Mouse (Mus musculus): ENCODE data around the gene Tigd4. TPM values are rescaled to one million over a fixed set of nuclear protein-coding genes. Genes with fewer than 3 reads are reported as not detected.
A peak's percentile ranks its signal among the peaks of the same experiment; 100 is the strongest.

Gene Tigd4
- polyA plus RNA-seq, 1 experiment from 2014 or later, result 0.21 TPM

DNA sequence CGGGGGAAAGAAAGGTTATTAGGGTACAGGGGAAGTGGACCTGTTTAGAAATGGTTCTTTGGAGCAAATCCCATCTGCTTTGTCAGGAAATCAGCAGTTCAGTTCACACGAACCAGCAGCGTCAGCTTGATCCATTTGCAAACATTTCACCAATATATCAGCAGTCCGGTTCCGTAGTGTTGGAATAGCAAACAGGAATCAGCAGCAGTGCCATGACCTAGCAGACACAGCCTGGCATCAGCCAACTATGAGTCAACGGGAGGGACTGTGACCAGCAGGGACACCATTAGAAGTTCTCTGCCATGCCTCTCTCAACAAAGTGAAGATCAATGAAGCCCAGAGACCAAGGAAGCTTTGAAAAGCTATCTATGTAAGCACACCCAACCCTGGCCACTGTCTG is 26.4 kb downstream of the Tigd4 start:
- H3K4me2 ChIP-seq (ENCODE audit: low read depth, low read length), result no peak overlapping the region
- H3K36me3 ChIP-seq (ENCODE audit: control insufficient read depth, insufficient read depth, low read length), result no peaks in the 10 kb centered on the region
- no peaks in the 10 kb centered on the region for H3K27me3 ChIP-seq (ENCODE audit: control insufficient read depth, insufficient read depth, low read length)
- no peaks in the 10 kb centered on the region for H3K4me1 ChIP-seq (ENCODE audit: control insufficient read depth, insufficient read depth, low read length)
- no peak for ATAC-seq (ENCODE audit: insufficient read depth, low FRiP score)
- no peak overlapping the region for H3K4me3 ChIP-seq (replicated peaks; ENCODE audit: low read length)
- H3K9ac ChIP-seq (ENCODE audit: low read length), result no peak overlapping the region
- H3K27ac ChIP-seq (ENCODE audit: low read length), result no peak overlapping the region
- WGBS, result 74% methylated on average over 6 of the region's 6 CpGs
- no peaks in the 10 kb centered on the region for H3K9me3 ChIP-seq (replicated peaks; ENCODE audit: control insufficient read depth, low read length)

DNA sequence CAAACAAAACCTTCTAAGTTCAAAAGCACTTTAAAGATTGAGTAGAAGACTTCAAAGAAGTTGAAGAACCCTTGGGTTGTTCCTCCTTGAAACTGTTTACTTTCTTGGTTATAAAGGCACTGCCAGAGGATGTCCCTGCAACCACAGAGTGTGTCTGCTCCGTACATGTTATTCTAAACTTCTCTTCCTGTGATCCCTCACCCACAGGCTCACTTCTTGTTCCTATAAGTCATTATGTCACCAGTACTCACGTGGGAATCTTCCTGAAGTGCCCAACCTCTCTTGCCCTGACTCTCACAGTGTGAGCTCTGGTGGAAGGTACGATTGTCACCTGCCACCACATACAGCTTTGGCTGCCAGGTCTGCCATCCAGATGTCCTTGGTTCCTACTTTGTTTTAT is 28.7 kb downstream of the Tigd4 start:
- H3K27me3 ChIP-seq (ENCODE audit: control insufficient read depth, insufficient read depth, low read length), result no peaks in the 10 kb centered on the region
- H3K4me3 ChIP-seq (replicated peaks; ENCODE audit: low read length), result no peak overlapping the region
- no peak overlapping the region for H3K9ac ChIP-seq (ENCODE audit: low read length)
- H3K27ac ChIP-seq (ENCODE audit: low read length), result no peak overlapping the region
- H3K36me3 ChIP-seq (ENCODE audit: control insufficient read depth, insufficient read depth, low read length), result no peaks in the 10 kb centered on the region
- H3K4me1 ChIP-seq (ENCODE audit: control insufficient read depth, insufficient read depth, low read length), result peaks cover 3% of the 10 kb centered on the region; the same call in 1 of the 2 replicates
- H3K4me2 ChIP-seq (ENCODE audit: low read depth, low read length), result no peak overlapping the region
- WGBS, result 48% methylated on average over 3 of the region's 3 CpGs
- no peaks in the 10 kb centered on the region for H3K9me3 ChIP-seq (replicated peaks; ENCODE audit: control insufficient read depth, low read length)
- ATAC-seq (ENCODE audit: insufficient read depth, low FRiP score), result no peak

DNA sequence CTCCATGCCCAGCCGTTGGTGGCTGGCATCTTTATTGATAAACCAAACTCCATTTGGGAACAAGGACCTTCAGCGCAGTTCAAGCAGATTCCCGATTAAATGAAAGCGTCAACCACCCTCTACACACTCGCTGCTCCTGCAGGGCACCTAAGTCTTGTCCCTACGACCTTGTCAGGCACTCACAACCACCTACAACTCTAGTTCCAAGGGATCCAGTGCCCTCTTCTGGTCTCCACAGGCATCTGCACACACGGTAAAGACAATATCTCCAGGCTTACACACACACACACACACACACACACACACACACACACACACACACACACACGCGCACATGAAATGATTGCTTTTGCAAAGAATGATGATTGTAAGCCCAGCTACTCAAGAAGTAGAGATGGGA is 38.2 kb downstream of the Tigd4 start:
- Histone ChIP-seq H3K27me3 (ENCODE audit: control insufficient read depth, insufficient read depth, low read length) (no peaks in the 10 kb centered on the region), H3K36me3 (ENCODE audit: control insufficient read depth, insufficient read depth, low read length) (no peaks in the 10 kb centered on the region), H3K4me3 (replicated peaks; ENCODE audit: low read length) (no peak overlapping the region), H3K4me2 (ENCODE audit: low read depth, low read length) (no peak overlapping the region), H3K9me3 (replicated peaks; ENCODE audit: control insufficient read depth, low read length) (no peaks in the 10 kb centered on the region), H3K9ac (ENCODE audit: low read length) (no peak overlapping the region), H3K27ac (ENCODE audit: low read length) (no peak overlapping the region), H3K4me1 (ENCODE audit: control insufficient read depth, insufficient read depth, low read length) (no peaks in the 10 kb centered on the region)
- WGBS, result 94% methylated on average over 9 of the region's 9 CpGs
- no peak for ATAC-seq (ENCODE audit: insufficient read depth, low FRiP score)

DNA sequence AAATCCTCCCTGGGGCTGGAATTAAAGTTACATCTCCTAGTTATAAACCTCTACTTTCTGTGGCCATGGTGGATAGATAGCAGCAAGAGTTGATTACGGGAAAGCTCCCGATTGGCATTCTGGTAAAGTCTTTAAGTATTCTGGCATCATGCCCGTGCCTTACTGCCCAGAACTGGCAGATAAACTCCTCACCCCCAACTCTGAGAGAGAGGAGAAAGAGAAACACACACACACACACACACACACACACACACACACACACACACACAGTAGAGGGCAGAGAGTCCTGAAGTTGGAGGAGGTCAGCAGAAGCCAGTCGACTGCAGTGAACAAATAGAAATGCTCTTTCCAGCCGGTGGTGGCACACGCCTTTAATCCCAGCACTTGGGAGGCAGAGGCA is 43.7 kb downstream of the Tigd4 start:
- ATAC-seq (ENCODE audit: insufficient read depth, low FRiP score), result no peak
- peaks cover 10% of the 10 kb centered on the region for H3K4me1 ChIP-seq (ENCODE audit: control insufficient read depth, insufficient read depth, low read length)
- H3K36me3 ChIP-seq (ENCODE audit: control insufficient read depth, insufficient read depth, low read length), result no peaks in the 10 kb centered on the region
- no peak overlapping the region for H3K9ac ChIP-seq (ENCODE audit: low read length)
- H3K27me3 ChIP-seq (ENCODE audit: control insufficient read depth, insufficient read depth, low read length), result no peaks in the 10 kb centered on the region
- no peak overlapping the region for H3K4me2 ChIP-seq (ENCODE audit: low read depth, low read length)
- H3K9me3 ChIP-seq (replicated peaks; ENCODE audit: control insufficient read depth, low read length), result no peaks in the 10 kb centered on the region
- H3K4me3 ChIP-seq (replicated peaks; ENCODE audit: low read length), result no peak overlapping the region
- WGBS, result 82% methylated on average over 6 of the region's 6 CpGs
- H3K27ac ChIP-seq (ENCODE audit: low read length), result no peak overlapping the region

DNA sequence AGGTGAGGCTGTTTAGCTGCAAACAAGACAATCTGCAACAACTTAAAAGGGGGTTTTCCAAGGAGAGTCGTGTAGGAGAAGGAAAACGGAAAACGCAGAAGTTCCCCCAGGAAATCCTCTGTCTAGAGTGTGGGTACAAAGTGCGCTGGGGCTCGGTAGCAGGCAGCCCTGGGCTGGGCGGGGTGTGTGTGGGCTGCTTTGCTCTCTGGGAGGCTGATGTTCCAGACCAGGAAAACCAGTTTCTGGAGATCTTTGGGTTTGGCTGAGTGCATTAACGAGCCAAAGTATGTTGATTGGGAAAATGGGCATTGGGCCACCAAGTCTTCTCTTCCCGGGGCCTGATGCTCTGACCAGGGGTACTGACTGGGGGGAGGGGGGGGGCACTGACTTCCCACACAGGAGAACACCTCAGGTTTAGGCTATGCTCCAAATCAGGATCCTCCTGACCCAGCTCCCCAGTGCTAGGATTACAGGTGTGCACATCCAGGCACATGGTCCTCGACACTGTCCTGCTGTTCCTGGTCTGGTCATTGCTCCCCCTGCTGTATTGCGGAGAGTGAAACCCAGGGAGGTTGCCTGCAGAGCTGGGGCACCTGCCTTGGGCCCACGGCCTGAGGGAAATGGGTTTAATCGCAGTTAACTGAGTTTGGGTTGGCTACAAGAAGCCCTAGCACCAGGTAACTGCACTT is 44.7 kb downstream of the Tigd4 start:
- Histone ChIP-seq H3K9me3 (replicated peaks; ENCODE audit: control insufficient read depth, low read length) (no peaks in the 10 kb centered on the region), H3K4me1 (ENCODE audit: control insufficient read depth, insufficient read depth, low read length) (peaks cover 10% of the 10 kb centered on the region), H3K4me3 (replicated peaks; ENCODE audit: low read length) (no peak overlapping the region), H3K27me3 (ENCODE audit: control insufficient read depth, insufficient read depth, low read length) (no peaks in the 10 kb centered on the region), H3K4me2 (ENCODE audit: low read depth, low read length) (peak overlapping the region; percentile 32; the same call in 1 of the 2 replicates), H3K27ac (ENCODE audit: low read length) (peak overlapping the region; percentile 92), H3K9ac (ENCODE audit: low read length) (peak overlapping the region; percentile 39; the same call in 1 of the 2 replicates), H3K36me3 (ENCODE audit: control insufficient read depth, insufficient read depth, low read length) (no peaks in the 10 kb centered on the region)
- WGBS, result 53% methylated on average over 12 of the region's 12 CpGs
- peak; percentile 89 for ATAC-seq (ENCODE audit: insufficient read depth, low FRiP score)

DNA sequence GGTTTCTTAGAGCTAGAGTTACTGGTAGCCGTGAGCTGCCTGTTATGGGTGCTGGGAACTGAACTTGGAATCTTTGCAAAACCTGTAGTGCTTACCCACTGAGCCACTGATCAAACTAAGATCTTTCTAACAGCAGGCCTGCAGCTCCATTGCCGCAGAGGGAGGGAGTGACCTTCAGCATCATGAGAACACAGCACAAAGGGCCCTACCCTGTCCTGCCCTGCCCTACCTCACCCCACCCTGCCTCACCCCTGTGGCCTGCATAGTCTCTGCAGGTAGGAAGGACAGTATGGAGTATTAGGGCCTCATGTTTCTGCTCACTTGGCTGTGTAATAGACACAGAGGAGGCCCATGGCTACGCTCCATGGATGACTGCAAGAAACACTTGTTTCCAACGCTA is 45.5 kb downstream of the Tigd4 start:
- H3K4me1 ChIP-seq (ENCODE audit: control insufficient read depth, insufficient read depth, low read length), result peaks cover 10% of the 10 kb centered on the region
- H3K9me3 ChIP-seq (replicated peaks; ENCODE audit: control insufficient read depth, low read length), result no peaks in the 10 kb centered on the region
- H3K27ac ChIP-seq (ENCODE audit: low read length), result peak overlapping the region; percentile 92
- no peak overlapping the region for H3K9ac ChIP-seq (ENCODE audit: low read length)
- no peak overlapping the region for H3K4me2 ChIP-seq (ENCODE audit: low read depth, low read length)
- H3K36me3 ChIP-seq (ENCODE audit: control insufficient read depth, insufficient read depth, low read length), result no peaks in the 10 kb centered on the region
- no peaks in the 10 kb centered on the region for H3K27me3 ChIP-seq (ENCODE audit: control insufficient read depth, insufficient read depth, low read length)
- peak; percentile 92 for ATAC-seq (ENCODE audit: insufficient read depth, low FRiP score)
- H3K4me3 ChIP-seq (replicated peaks; ENCODE audit: low read length), result no peak overlapping the region
- 78% methylated on average over 4 of the region's 4 CpGs for WGBS

DNA sequence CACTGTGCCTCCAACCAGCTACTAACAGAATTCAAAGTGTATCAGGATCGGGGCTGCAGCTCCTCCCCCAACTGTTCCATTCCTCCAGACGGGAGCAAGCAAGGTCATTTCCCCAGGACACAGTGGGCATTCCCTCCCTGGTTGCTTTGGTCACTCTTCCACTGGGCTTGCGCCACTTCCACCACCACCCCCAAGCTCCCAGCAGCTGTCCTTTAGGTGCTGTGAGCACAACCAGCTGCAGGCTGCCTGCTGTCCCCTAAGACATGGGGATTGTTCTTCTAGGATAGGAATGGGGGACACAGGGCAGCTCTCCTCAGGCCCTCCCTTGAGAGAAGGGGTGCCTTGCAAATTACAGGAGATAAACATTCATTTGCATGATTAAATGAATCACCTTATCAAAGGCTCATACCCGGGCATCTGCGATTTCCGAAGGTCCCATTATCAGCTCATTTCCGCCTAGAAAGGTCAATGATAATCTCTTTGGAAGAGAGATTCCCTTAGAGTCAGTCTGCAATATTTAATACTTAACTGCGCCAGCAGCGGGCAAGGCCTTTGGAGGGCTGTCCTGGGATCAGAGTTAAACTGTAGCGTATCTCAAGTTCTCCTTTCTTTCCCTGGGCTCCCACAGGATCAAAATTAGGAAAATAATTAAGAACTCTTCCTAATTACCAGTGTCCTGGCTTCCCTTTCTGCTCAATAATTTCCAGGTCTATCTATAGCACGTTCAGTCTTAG is 46.6 kb downstream of the Tigd4 start:
- no peaks in the 10 kb centered on the region for H3K9me3 ChIP-seq (replicated peaks; ENCODE audit: control insufficient read depth, low read length)
- H3K27ac ChIP-seq (ENCODE audit: low read length), result no peak overlapping the region
- WGBS, result 46% methylated on average over 11 of the region's 11 CpGs
- H3K36me3 ChIP-seq (ENCODE audit: control insufficient read depth, insufficient read depth, low read length), result no peaks in the 10 kb centered on the region
- H3K27me3 ChIP-seq (ENCODE audit: control insufficient read depth, insufficient read depth, low read length), result no peaks in the 10 kb centered on the region
- no peak overlapping the region for H3K9ac ChIP-seq (ENCODE audit: low read length)
- H3K4me2 ChIP-seq (ENCODE audit: low read depth, low read length), result no peak overlapping the region
- H3K4me1 ChIP-seq (ENCODE audit: control insufficient read depth, insufficient read depth, low read length), result peaks cover 10% of the 10 kb centered on the region
- no peak overlapping the region for H3K4me3 ChIP-seq (replicated peaks; ENCODE audit: low read length)
- ATAC-seq (ENCODE audit: insufficient read depth, low FRiP score), result no peak

DNA sequence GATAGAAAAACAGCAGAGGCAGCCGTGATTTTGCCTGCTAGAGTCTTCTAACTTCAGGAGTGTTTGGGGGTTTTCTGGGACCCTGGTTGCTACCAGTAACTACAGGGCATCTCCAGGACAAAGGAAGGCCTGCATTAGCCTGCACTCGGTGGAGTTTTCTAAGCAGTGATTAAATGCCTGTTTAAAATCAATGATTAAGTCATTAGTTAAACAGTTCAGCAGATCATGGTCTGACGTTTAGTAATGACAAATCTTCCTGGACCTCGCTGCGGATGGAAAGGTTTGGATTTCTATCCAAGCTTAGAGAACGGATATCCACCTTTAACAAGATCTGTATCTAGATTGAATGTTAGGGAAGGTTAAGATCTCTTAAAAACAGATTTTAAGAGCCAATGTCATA is 47.2 kb downstream of the Tigd4 start:
- no peak overlapping the region for H3K9ac ChIP-seq (ENCODE audit: low read length)
- no peaks in the 10 kb centered on the region for H3K9me3 ChIP-seq (replicated peaks; ENCODE audit: control insufficient read depth, low read length)
- no peaks in the 10 kb centered on the region for H3K27me3 ChIP-seq (ENCODE audit: control insufficient read depth, insufficient read depth, low read length)
- 35% methylated on average over 6 of the region's 6 CpGs for WGBS
- H3K4me3 ChIP-seq (replicated peaks; ENCODE audit: low read length), result no peak overlapping the region
- H3K4me2 ChIP-seq (ENCODE audit: low read depth, low read length), result no peak overlapping the region
- H3K36me3 ChIP-seq (ENCODE audit: control insufficient read depth, insufficient read depth, low read length), result no peaks in the 10 kb centered on the region
- peaks cover 10% of the 10 kb centered on the region for H3K4me1 ChIP-seq (ENCODE audit: control insufficient read depth, insufficient read depth, low read length)
- no peak for ATAC-seq (ENCODE audit: insufficient read depth, low FRiP score)
- H3K27ac ChIP-seq (ENCODE audit: low read length), result no peak overlapping the region

DNA sequence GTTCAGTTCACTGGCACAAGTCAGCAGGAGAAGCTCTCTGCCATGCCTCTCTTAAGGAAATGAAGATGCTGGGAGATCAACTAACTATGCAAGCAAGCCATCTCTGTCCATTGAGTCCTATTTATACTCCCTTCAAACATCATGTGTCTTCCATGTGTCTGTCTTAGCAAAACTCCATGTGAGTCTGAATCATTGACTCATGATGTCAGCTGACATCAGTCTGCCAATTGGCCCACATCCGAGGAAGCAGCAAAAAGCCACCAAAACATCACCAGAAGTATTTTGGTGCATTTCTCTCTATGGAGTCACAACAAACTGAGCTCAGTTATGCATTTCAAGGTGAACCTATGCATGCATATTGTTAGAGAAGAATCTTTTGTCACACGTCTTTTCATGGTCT is 48.0 kb downstream of the Tigd4 start:
- WGBS, result 90% methylated on average over 2 of the region's 2 CpGs
- no peak overlapping the region for H3K4me3 ChIP-seq (replicated peaks; ENCODE audit: low read length)
- H3K9me3 ChIP-seq (replicated peaks; ENCODE audit: control insufficient read depth, low read length), result no peaks in the 10 kb centered on the region

More for the DNA sequence above, 48.0 kb downstream of the Tigd4 start:
- no peak overlapping the region for H3K9ac ChIP-seq (ENCODE audit: low read length)
- H3K27me3 ChIP-seq (ENCODE audit: control insufficient read depth, insufficient read depth, low read length), result no peaks in the 10 kb centered on the region
- H3K27ac ChIP-seq (ENCODE audit: low read length), result no peak overlapping the region
- H3K36me3 ChIP-seq (ENCODE audit: control insufficient read depth, insufficient read depth, low read length), result no peaks in the 10 kb centered on the region
- peaks cover 11% of the 10 kb centered on the region for H3K4me1 ChIP-seq (ENCODE audit: control insufficient read depth, insufficient read depth, low read length)
- H3K4me2 ChIP-seq (ENCODE audit: low read depth, low read length), result no peak overlapping the region
- no peak for ATAC-seq (ENCODE audit: insufficient read depth, low FRiP score)
